Mouse (Mus musculus) CD4-positive, CD25-positive, alpha-beta regulatory T cell, adult 4 months (primary cell): ENCODE results near the gene Cd320. TPM values are rescaled to one million over a fixed set of nuclear protein-coding genes. Genes with fewer than 3 reads are reported as not detected.
"Not testable (repeated sequence)": the region's sequence is repeated elsewhere in the genome, so short reads cannot be mapped to it uniquely, and the experiment has no call there.

Experiments
- ATAC-seq: one replicate; pipeline ENCODE4 v1.8.0; 2017
- polyA plus RNA-seq, 2 experiments: library from polyadenylated mRNA; unstranded; fragments of 100-300 nt; shearing (Covaris generic); gene quantifications; one replicate each; pipeline ENCODE4 v1.2.1; 2017

Cd320 gene
- polyA plus RNA-seq, 2 experiments from 2014 or later = 11.0 to 11.9 TPM

- no peak for ATAC-seq
Observed at GRCm38 (mm10) chr17:33825462-33825861, 17.4 kb upstream of the Cd320 start.

- peak; percentile 28 for ATAC-seq
Observed at GRCm38 (mm10) chr17:33826850-33827249, 16.0 kb upstream of the Cd320 start.

- ATAC-seq = no peak
Observed at GRCm38 (mm10) chr17:33828892-33829291, 14.0 kb upstream of the Cd320 start.

GRCm38 (mm10) chr17:33829561-33829960 lies 13.3 kb upstream of the Cd320 start:
- no peak for ATAC-seq

GRCm38 (mm10) chr17:33844196-33844595 lies 1.3 kb downstream of the Cd320 start:
- no peak for ATAC-seq

GRCm38 (mm10) chr17:33848139-33848538 lies 5.2 kb downstream of the Cd320 start:
- no peak for ATAC-seq

GRCm38 (mm10) chr17:33851331-33851730 lies 8.4 kb downstream of the Cd320 start:
- peak; percentile 96 for ATAC-seq

- no peak for ATAC-seq
Observed at GRCm38 (mm10) chr17:33857816-33858215, 14.9 kb downstream of the Cd320 start.

GRCm38 (mm10) chr17:33865330-33866030 lies 22.6 kb downstream of the Cd320 start:
- ATAC-seq = peak; percentile 97

- ATAC-seq = not testable (repeated sequence)
Observed at GRCm38 (mm10) chr17:33873537-33873936, 30.6 kb downstream of the Cd320 start, which contains the start of gene Gm7029. TSS of gene Gm7029 (plus strand) at chr17:33873837.

- ATAC-seq = no peak
Observed at GRCm38 (mm10) chr17:33874411-33874810, 31.5 kb downstream of the Cd320 start.

- ATAC-seq = not testable (repeated sequence)
Observed at GRCm38 (mm10) chr17:33875797-33876196, 32.9 kb downstream of the Cd320 start.

GRCm38 (mm10) chr17:33884320-33884719 lies 41.4 kb downstream of the Cd320 start:
- ATAC-seq = not testable (repeated sequence)

GRCm38 (mm10) chr17:33887802-33888201 lies 44.9 kb downstream of the Cd320 start:
- ATAC-seq = not testable (repeated sequence)

GRCm38 (mm10) chr17:33888230-33888629 lies 45.3 kb downstream of the Cd320 start:
- ATAC-seq = not testable (repeated sequence)

- not testable (repeated sequence) for ATAC-seq
Observed at GRCm38 (mm10) chr17:33889941-33890532, 47.1 kb downstream of the Cd320 start.

GRCm38 (mm10) chr17:33890533-33891059 lies 47.7 kb downstream of the Cd320 start, which contains the start of gene Kifc1:
TSS of gene Kifc1 (minus strand) at chr17:33890661.
- peak; percentile 99 for ATAC-seq

GRCm38 (mm10) chr17:33891357-33891756 lies 48.5 kb downstream of the Cd320 start:
- no peak for ATAC-seq

GRCm38 (mm10) chr17:33891892-33892291 lies 49.0 kb downstream of the Cd320 start:
- not testable (repeated sequence) for ATAC-seq

GRCm38 (mm10) chr17:33892429-33892828 lies 49.5 kb downstream of the Cd320 start:
- ATAC-seq = no peak

GRCm38 (mm10) chr17:33893011-33893410 lies 50.1 kb downstream of the Cd320 start:
- not testable (repeated sequence) for ATAC-seq

- peak; percentile 58 for ATAC-seq
Observed at GRCm38 (mm10) chr17:33897114-33897794, 54.4 kb downstream of the Cd320 start.

- ATAC-seq = not testable (repeated sequence)
Observed at GRCm38 (mm10) chr17:33898193-33898592, 55.3 kb downstream of the Cd320 start.
